Mouse (Mus musculus): ENCODE data around the gene Pla2r1. TPM values are rescaled to one million over a fixed set of nuclear protein-coding genes. Genes with fewer than 3 reads are reported as not detected.

Gene Pla2r1
- polyA plus RNA-seq, 1 experiment from 2014 or later: 0.19 TPM

DNA sequence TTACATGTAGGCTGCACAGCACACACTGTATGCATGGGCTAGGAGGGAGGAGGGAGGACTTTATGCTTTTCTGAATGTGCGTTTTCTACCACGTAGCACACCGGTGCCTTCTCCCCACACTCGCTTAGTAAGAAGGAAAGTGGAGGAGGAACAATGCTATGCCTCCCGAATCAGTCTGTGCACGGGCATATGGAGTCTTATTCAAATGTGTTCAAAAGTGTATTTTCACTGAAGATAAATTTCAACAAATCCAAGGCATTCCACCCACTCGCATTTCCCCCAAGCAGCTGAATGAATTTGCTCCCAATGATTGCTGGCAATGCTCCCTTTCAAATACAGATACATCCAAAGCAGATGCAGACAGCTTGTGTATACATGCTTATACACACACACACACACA lies 73.2 kb downstream of the Pla2r1 start:
- H3K27me3 ChIP-seq: no peaks in the 10 kb centered on the region
- no peak overlapping the region for H3K9ac ChIP-seq
- ATAC-seq: no peak
- WGBS: 90% methylated on average over 7 of the region's 7 CpGs
- H3K36me3 ChIP-seq (ENCODE audit: poor library complexity, severe bottlenecking): no peaks in the 10 kb centered on the region
- H3K4me3 ChIP-seq: no peak overlapping the region
- H3K9me3 ChIP-seq (replicated peaks): no peaks in the 10 kb centered on the region
- H3K4me1 ChIP-seq: no peaks in the 10 kb centered on the region
- no peak overlapping the region for H3K4me2 ChIP-seq
- H3K27ac ChIP-seq: no peak overlapping the region

DNA sequence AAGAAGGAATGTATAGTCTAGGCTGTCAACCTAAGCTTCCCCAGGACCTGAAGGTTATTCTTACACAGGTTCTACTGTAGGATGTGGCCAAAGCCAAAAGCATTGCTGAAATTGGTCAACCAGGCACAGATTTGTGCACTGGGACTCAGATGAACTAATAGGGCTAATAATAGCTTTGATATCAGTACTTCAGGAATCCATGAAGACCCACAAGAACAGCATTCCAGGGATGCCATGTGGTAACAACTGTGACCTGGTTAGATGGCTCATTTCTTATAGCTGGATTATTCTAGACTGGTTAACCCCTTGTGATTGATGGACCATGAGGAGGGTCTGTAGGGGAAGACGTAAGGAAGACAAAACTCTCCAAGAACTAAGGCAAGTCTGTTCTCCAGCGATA lies 74.3 kb downstream of the Pla2r1 start:
- Histone ChIP-seq H3K9me3 (replicated peaks) (no peaks in the 10 kb centered on the region), H3K4me3 (no peak overlapping the region), H3K27me3 (no peaks in the 10 kb centered on the region), H3K9ac (no peak overlapping the region), H3K4me2 (no peak overlapping the region), H3K36me3 (ENCODE audit: poor library complexity, severe bottlenecking) (no peaks in the 10 kb centered on the region), H3K4me1 (no peaks in the 10 kb centered on the region), H3K27ac (no peak overlapping the region)
- no peak for ATAC-seq
- 91% methylated on average over 2 of the region's 2 CpGs for WGBS

DNA sequence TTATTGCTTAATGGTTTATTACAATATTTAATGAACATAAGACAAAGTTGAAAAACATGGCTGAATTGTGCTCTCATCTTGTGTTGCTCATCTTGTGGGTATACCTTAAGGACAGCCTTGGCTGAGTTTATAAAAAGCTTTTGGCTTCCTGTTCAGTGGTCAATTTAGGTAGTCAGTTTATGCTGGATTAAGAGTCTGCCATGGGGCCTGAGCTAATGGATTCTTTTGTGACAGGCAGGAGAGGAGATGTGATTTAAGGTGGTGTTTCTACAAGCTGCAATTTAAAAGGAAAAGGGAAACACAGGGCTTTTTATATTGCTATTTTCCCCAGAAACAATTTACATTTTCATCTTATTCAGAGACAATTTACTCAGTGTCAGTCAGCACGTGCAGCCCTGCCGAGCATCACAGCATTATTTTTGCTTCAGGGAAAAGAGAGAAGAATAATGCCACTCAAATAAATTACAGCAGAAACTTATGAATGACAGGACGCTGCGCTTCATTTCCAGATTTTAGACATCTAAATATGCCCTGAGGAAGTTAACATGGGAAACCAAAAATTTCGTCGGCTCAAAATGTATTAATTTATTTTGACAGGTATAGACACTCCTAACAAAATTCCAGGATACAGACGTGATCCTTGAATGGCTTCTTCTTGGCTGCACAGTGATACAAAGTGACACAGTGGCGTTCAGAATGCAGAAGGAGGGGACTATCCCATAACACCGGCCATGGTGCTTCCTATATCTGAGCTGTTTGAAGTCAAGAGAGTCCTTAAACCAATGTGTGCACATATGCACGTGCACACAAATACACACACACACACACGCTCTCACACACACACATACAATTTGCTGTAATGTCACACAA lies 84.0 kb downstream of the Pla2r1 start:
- H3K9me3 ChIP-seq (replicated peaks): no peaks in the 10 kb centered on the region
- no peak overlapping the region for H3K4me2 ChIP-seq
- H3K9ac ChIP-seq: no peak overlapping the region
- ATAC-seq: no peak
- 58% methylated on average over 11 of the region's 11 CpGs for WGBS
- no peaks in the 10 kb centered on the region for H3K36me3 ChIP-seq (ENCODE audit: poor library complexity, severe bottlenecking)
- no peak overlapping the region for H3K27ac ChIP-seq
- H3K4me3 ChIP-seq: no peak overlapping the region
- H3K4me1 ChIP-seq: no peaks in the 10 kb centered on the region
- no peaks in the 10 kb centered on the region for H3K27me3 ChIP-seq

DNA sequence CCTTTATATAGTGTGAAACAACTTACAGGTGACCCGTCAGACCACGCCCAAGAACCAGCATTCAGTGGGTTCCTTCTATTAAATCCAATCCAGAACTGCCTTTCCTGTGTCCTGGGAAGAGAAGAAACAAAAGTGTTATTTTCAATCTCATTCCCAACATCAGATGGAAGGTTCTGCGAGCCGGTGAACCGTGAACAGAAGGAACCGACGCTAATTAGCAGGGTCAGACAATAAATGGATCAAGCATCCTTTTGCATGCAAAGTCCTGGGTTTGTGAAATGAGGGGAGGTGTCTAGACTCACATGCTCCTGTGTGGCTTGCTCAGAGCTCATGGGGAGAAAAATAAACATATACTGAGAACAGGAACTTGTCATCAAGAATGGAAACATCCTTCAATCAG lies 100.7 kb downstream of the Pla2r1 start:
- no peak overlapping the region for H3K9ac ChIP-seq
- ATAC-seq: no peak
- no peak overlapping the region for H3K27ac ChIP-seq
- H3K4me2 ChIP-seq: no peak overlapping the region
- no peaks in the 10 kb centered on the region for H3K27me3 ChIP-seq
- peaks cover 11% of the 10 kb centered on the region; the same call in 1 of the 2 replicates for H3K4me1 ChIP-seq
- H3K9me3 ChIP-seq (replicated peaks): no peaks in the 10 kb centered on the region
- H3K36me3 ChIP-seq (ENCODE audit: poor library complexity, severe bottlenecking): no peaks in the 10 kb centered on the region
- no peak overlapping the region for H3K4me3 ChIP-seq
- WGBS: 37% methylated on average over 7 of the region's 7 CpGs

DNA sequence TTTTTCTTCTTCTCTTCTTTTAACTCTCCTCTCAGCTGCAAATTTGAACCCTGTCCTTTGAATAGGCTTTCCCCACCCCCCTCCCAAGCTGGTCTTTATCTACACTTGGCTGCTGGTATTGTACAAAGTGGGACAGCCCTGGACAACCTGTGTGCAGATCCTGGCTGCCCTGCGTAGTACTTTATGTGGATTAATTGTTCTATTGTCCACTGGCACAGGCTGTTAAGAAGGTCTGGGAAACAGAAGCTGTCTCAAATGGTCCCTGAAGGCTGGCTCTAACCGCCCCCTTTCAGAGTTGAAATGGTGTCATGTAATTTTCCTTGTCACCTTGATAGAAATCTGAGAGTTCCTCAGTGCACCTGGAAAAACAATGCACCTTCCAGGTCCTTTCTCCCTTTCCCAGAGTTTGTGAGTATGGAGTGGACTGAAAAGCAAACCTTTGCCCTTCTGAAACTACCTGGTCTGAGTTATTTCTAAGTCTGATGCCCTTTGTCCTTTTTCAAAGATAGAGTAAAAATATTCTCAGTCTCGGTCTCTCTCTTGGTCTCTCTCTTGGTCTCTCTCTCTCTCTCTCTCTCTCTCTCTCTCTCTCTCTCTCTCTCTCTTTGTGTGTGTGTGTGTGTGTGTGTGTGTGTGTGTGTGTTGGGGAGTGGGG lies 101.9 kb downstream of the Pla2r1 start:
- ATAC-seq: no peak
- H3K4me3 ChIP-seq: no peak overlapping the region
- 28% methylated on average over 3 of the region's 3 CpGs for WGBS

DNA sequence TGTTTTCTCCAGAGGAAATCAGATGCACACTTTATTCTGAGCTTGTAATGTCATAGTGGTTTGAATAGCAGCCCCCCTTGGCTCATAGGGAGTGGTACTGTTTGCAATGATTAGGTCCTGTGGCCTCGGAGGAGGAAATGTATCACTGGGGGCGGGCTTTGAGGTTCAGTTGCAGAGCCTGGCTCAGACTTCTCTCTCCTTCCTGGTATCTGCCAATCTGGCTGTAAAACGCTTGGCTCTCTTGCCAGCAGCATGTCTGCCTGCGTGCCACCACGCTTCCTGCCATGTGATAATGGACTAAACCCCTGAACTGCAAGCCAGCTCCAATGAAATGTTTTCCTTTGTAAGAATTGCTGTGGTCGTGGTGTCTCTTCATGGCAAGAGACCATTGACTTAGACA lies 103.4 kb downstream of the Pla2r1 start:
- H3K4me2 ChIP-seq: no peak overlapping the region
- no peak overlapping the region for H3K9ac ChIP-seq
- no peaks in the 10 kb centered on the region for H3K9me3 ChIP-seq (replicated peaks)
- 72% methylated on average over 6 of the region's 6 CpGs for WGBS
- no peak overlapping the region for H3K27ac ChIP-seq
- H3K4me1 ChIP-seq: peaks cover 11% of the 10 kb centered on the region; the same call in 1 of the 2 replicates
- no peaks in the 10 kb centered on the region for H3K36me3 ChIP-seq (ENCODE audit: poor library complexity, severe bottlenecking)
- H3K4me3 ChIP-seq: no peak overlapping the region
- ATAC-seq: no peak
- H3K27me3 ChIP-seq: no peaks in the 10 kb centered on the region

More for the DNA sequence above, 101.9 kb downstream of the Pla2r1 start:
- Histone ChIP-seq H3K9me3 (replicated peaks) (no peaks in the 10 kb centered on the region), H3K4me2 (no peak overlapping the region), H3K27ac (no peak overlapping the region), H3K9ac (no peak overlapping the region), H3K36me3 (ENCODE audit: poor library complexity, severe bottlenecking) (no peaks in the 10 kb centered on the region), H3K27me3 (no peaks in the 10 kb centered on the region), H3K4me1 (peaks cover 11% of the 10 kb centered on the region; the same call in 1 of the 2 replicates)

DNA sequence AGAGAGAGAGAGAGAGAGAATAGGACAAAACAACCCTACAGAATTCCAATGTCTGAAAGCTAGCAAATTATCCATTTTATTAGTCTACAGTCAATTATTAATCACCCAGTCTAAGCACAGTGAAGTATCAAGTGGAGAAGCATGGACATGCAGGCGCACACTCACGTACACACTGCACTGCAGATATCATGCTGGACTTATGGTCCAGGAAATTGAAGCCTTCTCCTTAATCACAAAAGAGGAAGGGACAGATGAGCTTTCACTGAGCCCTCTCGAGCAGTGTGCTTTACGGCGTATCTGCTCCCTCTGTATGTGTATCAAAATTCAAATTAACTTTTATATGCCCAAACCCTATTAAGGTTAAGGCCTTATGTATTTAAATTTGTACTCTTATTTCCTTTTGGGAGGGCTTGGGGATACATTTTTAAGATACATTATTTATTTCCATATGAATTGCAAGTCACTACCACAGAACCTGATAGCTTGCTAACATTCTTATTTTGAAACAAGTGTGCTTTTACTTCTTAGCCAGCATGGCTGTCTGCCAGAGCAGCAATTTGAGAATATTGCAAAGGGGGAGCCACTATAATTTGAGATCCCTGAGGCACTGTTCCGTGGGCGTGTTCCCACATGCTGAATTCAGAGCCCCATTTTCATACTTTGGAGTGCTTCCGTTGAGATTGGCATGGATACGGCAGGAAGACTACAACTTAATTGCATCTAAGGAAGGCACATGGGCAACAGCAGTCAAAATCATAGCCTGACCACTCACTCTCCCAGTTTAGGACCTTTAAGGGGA lies 108.2 kb downstream of the Pla2r1 start:
- Histone ChIP-seq H3K4me1 (no peaks in the 10 kb centered on the region), H3K36me3 (ENCODE audit: poor library complexity, severe bottlenecking) (no peaks in the 10 kb centered on the region), H3K9ac (no peak overlapping the region), H3K27ac (no peak overlapping the region), H3K4me2 (no peak overlapping the region), H3K27me3 (no peaks in the 10 kb centered on the region), H3K9me3 (replicated peaks) (no peaks in the 10 kb centered on the region), H3K4me3 (no peak overlapping the region)
- ATAC-seq: no peak
- WGBS: 82% methylated on average over 9 of the region's 9 CpGs

DNA sequence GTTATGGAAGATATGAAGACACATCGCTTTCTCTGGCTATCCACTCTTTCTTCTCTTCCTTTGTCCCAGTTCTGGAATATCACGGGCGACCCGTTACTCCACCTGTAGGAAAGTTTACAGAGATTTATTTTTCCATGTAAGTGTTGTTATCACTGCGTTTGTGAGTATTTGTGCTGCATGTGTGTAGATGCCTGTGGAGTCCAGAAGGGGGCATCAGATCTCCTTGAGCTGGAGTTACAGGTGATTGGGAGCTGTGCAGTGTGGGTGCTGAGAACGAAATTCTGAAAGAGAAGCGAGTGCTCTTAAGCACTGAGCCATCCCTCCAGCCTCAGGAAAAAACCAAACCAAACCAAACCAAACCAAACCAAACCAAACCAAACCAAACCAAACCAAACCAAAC lies 109.8 kb downstream of the Pla2r1 start:
- Histone ChIP-seq H3K4me2 (no peak overlapping the region), H3K9ac (no peak overlapping the region), H3K4me1 (no peaks in the 10 kb centered on the region), H3K36me3 (ENCODE audit: poor library complexity, severe bottlenecking) (no peaks in the 10 kb centered on the region), H3K27me3 (no peaks in the 10 kb centered on the region), H3K27ac (no peak overlapping the region), H3K4me3 (no peak overlapping the region), H3K9me3 (replicated peaks) (no peaks in the 10 kb centered on the region)
- no peak for ATAC-seq
- 91% methylated on average over 7 of the region's 7 CpGs for WGBS

DNA sequence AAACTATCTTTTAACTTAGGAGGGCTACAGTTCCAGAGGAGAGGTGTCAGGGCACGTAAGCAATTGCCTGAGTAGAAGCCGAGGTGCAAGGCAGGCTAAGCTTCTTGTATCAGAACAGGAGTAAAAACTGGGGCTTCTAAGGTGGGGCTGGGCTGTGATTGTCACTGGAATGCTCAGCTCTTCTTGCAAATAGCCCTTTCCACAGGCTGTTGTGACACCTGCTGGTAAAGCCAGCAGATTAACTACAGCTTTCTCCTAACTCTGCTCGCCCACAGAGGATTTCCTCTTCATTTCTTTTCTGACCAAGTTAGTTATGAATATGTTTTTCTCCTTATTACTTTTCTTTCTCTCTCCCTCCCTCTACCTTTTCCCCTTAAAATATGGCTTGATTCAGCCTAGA lies 111.2 kb downstream of the Pla2r1 start:
- Histone ChIP-seq H3K4me3 (no peak overlapping the region), H3K27ac (no peak overlapping the region), H3K36me3 (ENCODE audit: poor library complexity, severe bottlenecking) (no peaks in the 10 kb centered on the region), H3K4me2 (no peak overlapping the region), H3K4me1 (no peaks in the 10 kb centered on the region), H3K9me3 (replicated peaks) (no peaks in the 10 kb centered on the region), H3K27me3 (no peaks in the 10 kb centered on the region), H3K9ac (no peak overlapping the region)
- no peak for ATAC-seq
- 10% methylated on average over 3 of the region's 3 CpGs for WGBS

DNA sequence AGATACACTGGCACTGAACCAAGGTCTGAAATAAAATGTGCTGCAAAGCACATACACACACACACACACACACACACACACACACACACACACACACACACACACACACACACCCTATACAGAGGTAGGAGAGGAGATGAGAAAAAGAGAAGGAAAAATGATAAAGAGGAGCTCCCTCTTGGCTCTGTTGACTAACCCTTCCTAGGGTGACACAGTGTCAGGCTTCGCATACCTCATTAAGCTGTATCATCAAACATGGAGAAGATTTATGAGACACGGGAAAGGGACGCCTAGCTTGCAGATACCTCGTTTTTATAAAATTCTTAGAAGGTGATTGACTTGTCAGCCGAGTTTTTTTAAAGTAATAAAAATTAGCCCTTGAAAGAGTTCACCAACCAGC lies 116.3 kb downstream of the Pla2r1 start:
- no peaks in the 10 kb centered on the region for H3K36me3 ChIP-seq (ENCODE audit: poor library complexity, severe bottlenecking)
- H3K4me3 ChIP-seq: no peak overlapping the region
- WGBS: 87% methylated on average over 5 of the region's 5 CpGs
- H3K27ac ChIP-seq: no peak overlapping the region
- H3K9ac ChIP-seq: no peak overlapping the region
- H3K4me1 ChIP-seq: no peaks in the 10 kb centered on the region
- H3K9me3 ChIP-seq (replicated peaks): no peaks in the 10 kb centered on the region
- H3K27me3 ChIP-seq: no peaks in the 10 kb centered on the region
- no peak for ATAC-seq
- no peak overlapping the region for H3K4me2 ChIP-seq

DNA sequence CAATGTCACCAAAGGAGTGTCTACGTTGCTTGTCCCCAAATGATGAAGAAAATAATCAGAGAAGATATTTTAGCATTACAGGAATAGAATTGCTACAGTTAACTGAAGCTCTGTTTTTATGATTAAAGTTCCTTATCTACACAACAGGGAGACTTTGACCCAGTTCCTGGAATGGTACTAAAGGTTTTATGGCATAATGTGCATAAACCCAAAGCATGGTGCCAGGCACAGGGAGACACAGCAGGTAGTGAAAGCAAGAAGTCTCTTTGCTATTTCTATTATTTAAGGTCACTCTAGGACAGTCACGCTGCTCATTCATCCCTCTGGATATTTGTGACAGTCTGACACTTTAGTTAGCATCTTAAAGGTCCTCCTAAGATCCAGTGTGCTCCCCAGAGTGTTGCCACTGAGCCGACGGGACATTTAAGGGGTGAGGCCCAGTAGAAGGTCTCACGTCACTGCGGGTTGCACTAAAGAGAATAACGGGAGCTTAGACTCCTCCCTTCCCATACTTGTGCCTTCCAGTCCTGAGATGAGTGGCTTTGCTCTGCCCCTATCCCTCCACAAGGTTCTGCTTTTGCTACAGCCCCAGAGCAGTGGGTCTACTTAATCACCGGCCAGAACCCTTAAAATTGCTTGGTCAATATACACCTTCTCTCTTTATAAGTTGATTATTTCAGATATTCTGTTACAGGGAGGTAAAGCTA lies 122.6 kb downstream of the Pla2r1 start:
- Histone ChIP-seq H3K27ac (no peak overlapping the region), H3K4me1 (no peaks in the 10 kb centered on the region), H3K27me3 (no peaks in the 10 kb centered on the region), H3K9ac (no peak overlapping the region), H3K9me3 (replicated peaks) (no peaks in the 10 kb centered on the region), H3K4me3 (no peak overlapping the region), H3K4me2 (no peak overlapping the region), H3K36me3 (ENCODE audit: poor library complexity, severe bottlenecking) (no peaks in the 10 kb centered on the region)
- 80% methylated on average over 8 of the region's 8 CpGs for WGBS
- no peak for ATAC-seq

Data from forebrain, embryonic 13.5 days (tissue).